15 mouse cellular contexts compared by ENCODE assay signal in genomic region chr7:82770207-82770606, GRCm38 (mm10).
DNase-seq lines count a peak whose midpoint lies in the region; ATAC-seq and TF ChIP-seq lines count a peak whose summit lies in the region.
"Had no signal": no experiment of that assay in that cellular context is flagged by ENCODE, and none has a peak within 500 bp of the region (broad histone marks: within the 10 kb centered on the region; RNA-seq: fewer than 3 reads in every experiment).

No protein-coding gene starts in this region.

- no peak overlapping the region for H3K4me3 ChIP-seq in forebrain, embryonic 10.5 days
- no peak overlapping the region for H3K4me3 ChIP-seq in forebrain, embryonic 15.5 days
- no peak overlapping the region for H3K4me3 ChIP-seq in neural tube, embryonic 14.5 days (ENCODE audit: low read depth, low read length)
- no peak overlapping the region for H3K4me3 ChIP-seq in hindbrain, embryonic 15.5 days
- H3K4me3 ChIP-seq in stomach, postnatal 0 days (ENCODE audit: low read depth, low read length), result no peak overlapping the region
- H3K4me3 ChIP-seq: embryonic facial prominence, embryonic 15.5 days; heart, embryonic 10.5 days; kidney, embryonic 15.5 days; megakaryocyte, embryonic 14.5 days had no signal

- DNase-seq in forebrain, embryonic 10.5 days (ENCODE audit: extremely low spot score, low spot score), result no peak
- DNase-seq in neural tube, embryonic 10.5 days (ENCODE audit: extremely low spot score, low spot score), result no peak
- no peak for DNase-seq in stomach, postnatal 0 days (ENCODE audit: low spot score)
- DNase-seq in frontal cortex, postnatal 36 days (ENCODE audit: low spot score in 2 of 2), result no peak
- DNase-seq: cerebellum, postnatal 36 days; right cerebral cortex, postnatal 14 days had no signal

- TF ChIP-seq EP300 in stomach, postnatal 0 days (optimal IDR thresholded peaks at IDR 0.05), result no peak

- H3K27me3 ChIP-seq in forebrain, embryonic 10.5 days (ENCODE audit: poor library complexity, severe bottlenecking), result no peaks in the 10 kb centered on the region
- no peaks in the 10 kb centered on the region for H3K27me3 ChIP-seq in forebrain, embryonic 15.5 days
- H3K27me3 ChIP-seq in neural tube, embryonic 14.5 days (ENCODE audit: control insufficient read depth, insufficient read depth, low read length), result no peaks in the 10 kb centered on the region
- H3K27me3 ChIP-seq in hindbrain, embryonic 15.5 days, result no peaks in the 10 kb centered on the region
- H3K27me3 ChIP-seq in stomach, postnatal 0 days (ENCODE audit: control insufficient read depth, insufficient read depth, low read length), result no peaks in the 10 kb centered on the region
- H3K27me3 ChIP-seq: embryonic facial prominence, embryonic 15.5 days; kidney, embryonic 15.5 days; megakaryocyte, embryonic 14.5 days had no signal

- 65% methylated on average over 6 of the region's 6 CpGs for WGBS in forebrain, embryonic 10.5 days
- 56% methylated on average over 6 of the region's 6 CpGs for WGBS in forebrain, embryonic 15.5 days
- 37% methylated on average over 6 of the region's 6 CpGs for WGBS in neural tube, embryonic 14.5 days
- WGBS in hindbrain, embryonic 15.5 days, result 28% methylated on average over 6 of the region's 6 CpGs
- WGBS in stomach, postnatal 0 days, result 70% methylated on average over 6 of the region's 6 CpGs

- H3K27ac ChIP-seq in forebrain, embryonic 10.5 days, result peak overlapping the region; percentile 30
- H3K27ac ChIP-seq in forebrain, embryonic 15.5 days (replicated peaks), result no peak overlapping the region
- no peak overlapping the region for H3K27ac ChIP-seq in neural tube, embryonic 14.5 days (ENCODE audit: low read depth, low read length)
- H3K27ac ChIP-seq in hindbrain, embryonic 15.5 days (replicated peaks), result 0 out of 2 replicates have a peak overlapping the region, but pooled peaks have one; percentile 45
- H3K27ac ChIP-seq in stomach, postnatal 0 days (replicated peaks), result no peak overlapping the region
- H3K27ac ChIP-seq: embryonic facial prominence, embryonic 15.5 days; heart, embryonic 10.5 days; kidney, embryonic 15.5 days had no signal

- H3K36me3 ChIP-seq in forebrain, embryonic 10.5 days (replicated peaks), result peaks cover 17% of the 10 kb centered on the region
- H3K36me3 ChIP-seq in forebrain, embryonic 15.5 days, result no peaks in the 10 kb centered on the region
- no peaks in the 10 kb centered on the region for H3K36me3 ChIP-seq in neural tube, embryonic 14.5 days (ENCODE audit: control insufficient read depth, insufficient read depth, low read length)
- H3K36me3 ChIP-seq in hindbrain, embryonic 15.5 days, result no peaks in the 10 kb centered on the region
- H3K36me3 ChIP-seq in stomach, postnatal 0 days (ENCODE audit: control insufficient read depth, insufficient read depth, low read length), result no peaks in the 10 kb centered on the region
- H3K36me3 ChIP-seq: embryonic facial prominence, embryonic 15.5 days; kidney, embryonic 15.5 days had no signal

- no peak overlapping the region for H3K4me2 ChIP-seq in forebrain, embryonic 15.5 days (replicated peaks)
- H3K4me2 ChIP-seq in neural tube, embryonic 14.5 days (ENCODE audit: low read depth, low read length), result no peak overlapping the region
- H3K4me2 ChIP-seq in hindbrain, embryonic 15.5 days, result no peak overlapping the region
- H3K4me2 ChIP-seq in stomach, postnatal 0 days (replicated peaks; ENCODE audit: low read depth), result no peak overlapping the region
- H3K4me2 ChIP-seq: embryonic facial prominence, embryonic 15.5 days; kidney, embryonic 15.5 days had no signal

- TF ChIP-seq CTCF in stomach, postnatal 0 days (IDR thresholded peaks at IDR 0.05; ENCODE audit: low read depth), result peak; percentile 26; the same call in 1 of the 2 replicates

- ATAC-seq in forebrain, embryonic 15.5 days (replicated peaks), result no peak
- peak; percentile 72; the same call in 1 of the 2 replicates for ATAC-seq in neural tube, embryonic 14.5 days (ENCODE audit: low read depth)
- peak; percentile 14; the same call in 1 of the 2 replicates for ATAC-seq in hindbrain, embryonic 15.5 days (ENCODE audit: low FRiP score, low read depth)
- no peak for ATAC-seq in stomach, postnatal 0 days (ENCODE audit: low FRiP score, low TSS enrichment)
- no peak for ATAC-seq in inflammation-experienced regulatory T-cells, adult 6 months

- no peak overlapping the region for H3K9ac ChIP-seq in forebrain, embryonic 15.5 days (replicated peaks)
- peak overlapping the region; percentile 28; the same call in 1 of the 2 replicates for H3K9ac ChIP-seq in neural tube, embryonic 14.5 days (replicated peaks; ENCODE audit: low read depth, low read length)
- no peak overlapping the region for H3K9ac ChIP-seq in hindbrain, embryonic 15.5 days
- H3K9ac ChIP-seq in stomach, postnatal 0 days (ENCODE audit: low read length), result no peak overlapping the region
- H3K9ac ChIP-seq: embryonic facial prominence, embryonic 15.5 days; kidney, embryonic 15.5 days had no signal

- H3K4me1 ChIP-seq in forebrain, embryonic 10.5 days, result peaks cover 16% of the 10 kb centered on the region
- H3K4me1 ChIP-seq in forebrain, embryonic 15.5 days, result peaks cover 7% of the 10 kb centered on the region; the same call in 1 of the 2 replicates
- peaks cover 19% of the 10 kb centered on the region; the same call in 1 of the 2 replicates for H3K4me1 ChIP-seq in neural tube, embryonic 14.5 days (ENCODE audit: control insufficient read depth, insufficient read depth, low read length)
- H3K4me1 ChIP-seq in hindbrain, embryonic 15.5 days (replicated peaks), result peaks cover 20% of the 10 kb centered on the region
- no peaks in the 10 kb centered on the region for H3K4me1 ChIP-seq in stomach, postnatal 0 days (replicated peaks; ENCODE audit: control insufficient read depth, insufficient read depth)

- peaks cover 7% of the 10 kb centered on the region for H3K9me3 ChIP-seq in forebrain, embryonic 10.5 days
- no peaks in the 10 kb centered on the region for H3K9me3 ChIP-seq in forebrain, embryonic 15.5 days
- no peaks in the 10 kb centered on the region for H3K9me3 ChIP-seq in neural tube, embryonic 14.5 days (ENCODE audit: control insufficient read depth, low read length)
- no peaks in the 10 kb centered on the region for H3K9me3 ChIP-seq in hindbrain, embryonic 15.5 days
- no peaks in the 10 kb centered on the region for H3K9me3 ChIP-seq in stomach, postnatal 0 days (ENCODE audit: control insufficient read depth, low read length)
- H3K9me3 ChIP-seq: embryonic facial prominence, embryonic 15.5 days; G1E; kidney, embryonic 15.5 days had no signal

Comparison
In these comparisons a context has a peak if more than half of its experiments do, and no peak if none do; other contexts are left out.
1. H3K27ac ChIP-seq: peak in forebrain, embryonic 10.5 days (single experiment) and hindbrain, embryonic 15.5 days (single experiment); none in forebrain, embryonic 15.5 days (single experiment), neural tube, embryonic 14.5 days (single experiment) and stomach, postnatal 0 days (single experiment).
2. ATAC-seq: peak in neural tube, embryonic 14.5 days (single experiment) and hindbrain, embryonic 15.5 days (single experiment); none in forebrain, embryonic 15.5 days (single experiment), stomach, postnatal 0 days (single experiment) and inflammation-experienced regulatory T-cells, adult 6 months (single experiment).